Mouse (Mus musculus): ENCODE measurements around the gene Cutc. TPM values are rescaled to one million over a fixed set of nuclear protein-coding genes. Genes with fewer than 3 reads are reported as not detected.

Gene Cutc
- polyA plus RNA-seq, 1 experiment, result 5.0 TPM

- Histone ChIP-seq H3K4me3 (replicated peaks) (no peak overlapping the region), H3K27me3 (replicated peaks) (no peaks in the 10 kb centered on the region), H3K4me1 (0 out of 2 replicates have a peak, but pooled peaks cover 7% of the 10 kb centered on the region), H3K36me3 (replicated peaks; ENCODE audit: low read length) (peaks cover 96% of the 10 kb centered on the region), H3K9me3 (no peaks in the 10 kb centered on the region)
- TF ChIP-seq GATA1 (IDR thresholded peaks at IDR 0.05; ENCODE audit: borderline replicate concordance, low read length) (no peak), FLI1 (IDR thresholded peaks at IDR 0.05; ENCODE audit: low read length) (no peak)
These were observed 29.3 kb upstream of the Cutc start for GRCm38 (mm10) chr19:43723501-43723900.

GRCm38 (mm10) chr19:43724194-43724593 is 28.6 kb upstream of the Cutc start:
- 0 out of 2 replicates have a peak, but pooled peaks cover 7% of the 10 kb centered on the region for H3K4me1 ChIP-seq
- H3K4me3 ChIP-seq (replicated peaks), result no peak overlapping the region
- no peaks in the 10 kb centered on the region for H3K27me3 ChIP-seq (replicated peaks)
- no peaks in the 10 kb centered on the region for H3K9me3 ChIP-seq
- peaks cover 96% of the 10 kb centered on the region for H3K36me3 ChIP-seq (replicated peaks; ENCODE audit: low read length)
- TF ChIP-seq GATA1 (IDR thresholded peaks at IDR 0.05; ENCODE audit: borderline replicate concordance, low read length) (no peak), FLI1 (IDR thresholded peaks at IDR 0.05; ENCODE audit: low read length) (no peak)

GRCm38 (mm10) chr19:43724821-43725220 is 28.0 kb upstream of the Cutc start:
- H3K4me3 ChIP-seq (replicated peaks), result no peak overlapping the region
- H3K9me3 ChIP-seq, result no peaks in the 10 kb centered on the region
- H3K36me3 ChIP-seq (replicated peaks; ENCODE audit: low read length), result peaks cover 96% of the 10 kb centered on the region
- H3K27me3 ChIP-seq (replicated peaks), result no peaks in the 10 kb centered on the region
- H3K4me1 ChIP-seq, result peaks cover 11% of the 10 kb centered on the region; the same call in 1 of the 2 replicates
- TF ChIP-seq GATA1 (IDR thresholded peaks at IDR 0.05; ENCODE audit: borderline replicate concordance, low read length) (no peak), FLI1 (IDR thresholded peaks at IDR 0.05; ENCODE audit: low read length) (no peak)

- no peaks in the 10 kb centered on the region for H3K27me3 ChIP-seq (replicated peaks)
- H3K4me3 ChIP-seq (replicated peaks), result no peak overlapping the region
- peaks cover 11% of the 10 kb centered on the region; the same call in 1 of the 2 replicates for H3K4me1 ChIP-seq
- no peaks in the 10 kb centered on the region for H3K9me3 ChIP-seq
- TF ChIP-seq GATA1 (IDR thresholded peaks at IDR 0.05; ENCODE audit: borderline replicate concordance, low read length) (no peak), FLI1 (IDR thresholded peaks at IDR 0.05; ENCODE audit: low read length) (no peak)
- peaks cover 94% of the 10 kb centered on the region for H3K36me3 ChIP-seq (replicated peaks; ENCODE audit: low read length)
These were observed 26.2 kb upstream of the Cutc start for GRCm38 (mm10) chr19:43726510-43727146.

GRCm38 (mm10) chr19:43729296-43730036 is 23.3 kb upstream of the Cutc start:
- Histone ChIP-seq H3K4me1 (peaks cover 7% of the 10 kb centered on the region; the same call in 1 of the 2 replicates), H3K9me3 (no peaks in the 10 kb centered on the region), H3K4me3 (replicated peaks) (no peak overlapping the region), H3K27me3 (replicated peaks) (no peaks in the 10 kb centered on the region), H3K36me3 (replicated peaks; ENCODE audit: low read length) (peaks cover 89% of the 10 kb centered on the region)
- TF ChIP-seq FLI1 (IDR thresholded peaks at IDR 0.05; ENCODE audit: low read length) (no peak), GATA1 (IDR thresholded peaks at IDR 0.05; ENCODE audit: borderline replicate concordance, low read length) (no peak)

- H3K9me3 ChIP-seq, result no peaks in the 10 kb centered on the region
- H3K4me3 ChIP-seq (replicated peaks), result no peak overlapping the region
- TF ChIP-seq GATA1 (IDR thresholded peaks at IDR 0.05; ENCODE audit: borderline replicate concordance, low read length) (no peak), FLI1 (IDR thresholded peaks at IDR 0.05; ENCODE audit: low read length) (no peak)
- H3K4me1 ChIP-seq, result peaks cover 7% of the 10 kb centered on the region; the same call in 1 of the 2 replicates
- H3K36me3 ChIP-seq (replicated peaks; ENCODE audit: low read length), result peaks cover 89% of the 10 kb centered on the region
- no peaks in the 10 kb centered on the region for H3K27me3 ChIP-seq (replicated peaks)
These were observed 22.8 kb upstream of the Cutc start for GRCm38 (mm10) chr19:43730037-43730428.

- no peaks in the 10 kb centered on the region for H3K9me3 ChIP-seq
- no peak for TF ChIP-seq GATA1 (IDR thresholded peaks at IDR 0.05; ENCODE audit: borderline replicate concordance, low read length)
- no peak for TF ChIP-seq FLI1 (IDR thresholded peaks at IDR 0.05; ENCODE audit: low read length)
- peaks cover 88% of the 10 kb centered on the region for H3K36me3 ChIP-seq (replicated peaks; ENCODE audit: low read length)
- peaks cover 7% of the 10 kb centered on the region; the same call in 1 of the 2 replicates for H3K4me1 ChIP-seq
- no peaks in the 10 kb centered on the region for H3K27me3 ChIP-seq (replicated peaks)
- no peak overlapping the region for H3K4me3 ChIP-seq (replicated peaks)
These were observed 21.6 kb upstream of the Cutc start for GRCm38 (mm10) chr19:43731157-43731556.

GRCm38 (mm10) chr19:43738409-43738808 is 14.4 kb upstream of the Cutc start:
- no peak for TF ChIP-seq FLI1 (IDR thresholded peaks at IDR 0.05; ENCODE audit: low read length)
- no peak for TF ChIP-seq GATA1 (IDR thresholded peaks at IDR 0.05; ENCODE audit: borderline replicate concordance, low read length)
- no peaks in the 10 kb centered on the region for H3K4me1 ChIP-seq
- H3K4me3 ChIP-seq (replicated peaks), result no peak overlapping the region
- H3K36me3 ChIP-seq (replicated peaks; ENCODE audit: low read length), result peaks cover 98% of the 10 kb centered on the region
- no peaks in the 10 kb centered on the region for H3K9me3 ChIP-seq
- no peaks in the 10 kb centered on the region for H3K27me3 ChIP-seq (replicated peaks)

- peaks cover 98% of the 10 kb centered on the region for H3K36me3 ChIP-seq (replicated peaks; ENCODE audit: low read length)
- no peaks in the 10 kb centered on the region for H3K27me3 ChIP-seq (replicated peaks)
- TF ChIP-seq GATA1 (IDR thresholded peaks at IDR 0.05; ENCODE audit: borderline replicate concordance, low read length) (no peak), FLI1 (IDR thresholded peaks at IDR 0.05; ENCODE audit: low read length) (no peak)
- H3K4me3 ChIP-seq (replicated peaks), result no peak overlapping the region
- H3K4me1 ChIP-seq, result peaks cover 34% of the 10 kb centered on the region
- H3K9me3 ChIP-seq, result no peaks in the 10 kb centered on the region
These were observed 9.4 kb upstream of the Cutc start for GRCm38 (mm10) chr19:43743401-43743800.

- no peaks in the 10 kb centered on the region for H3K27me3 ChIP-seq (replicated peaks)
- H3K4me3 ChIP-seq (replicated peaks), result no peak overlapping the region
- TF ChIP-seq FLI1 (IDR thresholded peaks at IDR 0.05; ENCODE audit: low read length), result no peak
- TF ChIP-seq GATA1 (IDR thresholded peaks at IDR 0.05; ENCODE audit: borderline replicate concordance, low read length), result no peak
- H3K9me3 ChIP-seq, result no peaks in the 10 kb centered on the region
- peaks cover 53% of the 10 kb centered on the region for H3K4me1 ChIP-seq
- peaks cover 96% of the 10 kb centered on the region for H3K36me3 ChIP-seq (replicated peaks; ENCODE audit: low read length)
These were observed 7.1 kb upstream of the Cutc start for GRCm38 (mm10) chr19:43745740-43746139.

Data from megakaryocyte, embryonic 14.5 days (primary cell).